Mouse (Mus musculus) liver, embryonic 14.5 days (tissue): ENCODE results near the gene Bcl2l15.

ENCODE experiments used
- CTCF ChIP-seq: IDR thresholded peaks from 2 replicates; pipeline ENCODE4 v1.5.1; 2016; ENCODE audit warnings: antibody characterized with exemption, low read depth, control low read depth
- EP300 ChIP-seq: IDR thresholded peaks from 2 replicates; pipeline ENCODE4 v1.6.1; 2016; ENCODE audit warnings: antibody characterized with exemption, low read depth

DNA sequence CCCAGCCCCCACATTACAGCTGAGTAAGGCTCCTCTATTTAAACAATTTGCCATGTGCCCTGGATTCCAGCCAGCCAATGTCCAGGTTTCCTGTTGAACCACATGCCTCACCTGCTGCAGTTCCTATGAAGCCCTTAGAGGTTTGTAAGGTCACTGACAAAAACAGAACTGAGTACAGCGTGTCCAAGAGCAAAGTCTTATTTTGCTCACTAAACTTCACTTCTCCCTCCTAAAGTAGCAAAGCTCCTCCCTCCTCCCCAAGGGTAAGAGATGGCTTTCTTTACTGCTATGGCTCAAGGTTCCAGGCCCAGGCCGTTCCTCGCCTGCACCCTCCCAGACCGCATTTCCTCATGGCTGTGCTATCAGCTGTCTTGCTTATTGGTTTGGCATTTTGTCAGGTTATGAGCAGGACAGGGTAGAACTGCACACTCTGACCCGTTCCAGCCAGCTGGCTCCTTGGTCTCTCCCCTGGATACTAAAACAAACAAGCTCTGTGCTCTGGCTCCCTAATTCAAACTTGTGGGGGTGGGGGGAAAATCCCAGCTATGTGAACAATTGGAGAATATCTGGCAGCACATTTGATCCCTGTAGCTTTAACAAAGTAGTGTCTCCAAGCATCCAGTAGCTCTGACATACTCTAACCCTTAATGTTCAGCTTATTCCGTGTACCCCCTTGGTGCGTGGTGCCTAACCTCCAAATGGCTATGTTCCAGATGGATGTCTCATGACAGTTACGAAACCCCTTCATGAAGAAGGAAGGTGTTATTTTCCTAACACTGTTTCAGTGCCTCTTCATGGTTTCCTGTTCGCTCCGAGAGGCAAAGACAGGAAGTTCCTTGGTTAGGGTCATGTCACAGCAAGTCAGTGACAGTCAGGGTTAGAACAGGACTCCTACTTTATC is 30.5 kb upstream of the Bcl2l15 start:
- TF ChIP-seq EP300 (peak; percentile 27; the same call in 1 of the 2 replicates), CTCF (no peak)
